Mouse (Mus musculus) intestine, postnatal 0 days (tissue): ENCODE measurements around the gene Nudt8. TPM values are rescaled to one million over a fixed set of nuclear protein-coding genes. Genes with fewer than 3 reads are reported as not detected.
"Not testable (repeated sequence)": the region's sequence is repeated elsewhere in the genome, so short reads cannot be mapped to it uniquely, and the experiment has no call there.

Experiments used
- ATAC-seq: fragments of 200-750 bp; cut with Nextera tagmentation; 2 replicates; pipeline ENCODE4 v1.8.0; 2017; ENCODE audit warnings: mild to moderate bottlenecking, moderate TSS enrichment, moderate library complexity
- H3K27ac ChIP-seq: fragments of 300-500 bp; sonication (generic); 2 replicates; pipeline ENCODE4 v1.5.1; 2014; ENCODE audit warnings: mild to moderate bottlenecking, low read depth, low read length, moderate library complexity
- H3K27me3 ChIP-seq: fragments of 300-500 bp; sonication (generic); replicated peaks from 2 replicates; pipeline ENCODE4 v1.6.1; 2014; ENCODE audit warnings: low read length, mixed read lengths; ENCODE audit not compliant: control insufficient read depth, insufficient read depth
- H3K36me3 ChIP-seq: fragments of 300-500 bp; sonication (generic); 2 replicates; pipeline ENCODE4 v1.6.1; 2014; ENCODE audit warnings: mild to moderate bottlenecking, moderate library complexity; ENCODE audit not compliant: control insufficient read depth, insufficient read depth
- H3K4me1 ChIP-seq: fragments of 300-500 bp; sonication (generic); replicated peaks from 2 replicates; pipeline ENCODE4 v1.6.1; 2014; ENCODE audit warnings: antibody characterized with exemption, low read length, mixed read lengths; ENCODE audit not compliant: control insufficient read depth, insufficient read depth
- H3K4me2 ChIP-seq: fragments of 300-500 bp; sonication (generic); replicated peaks from 2 replicates; pipeline ENCODE4 v1.6.1; 2014; ENCODE audit warnings: low read depth, mild to moderate bottlenecking, moderate library complexity
- H3K4me3 ChIP-seq: fragments of 300-500 bp; sonication (generic); 2 replicates; pipeline ENCODE4 v1.5.1; 2014; ENCODE audit warnings: low read depth, low read length
- H3K9ac ChIP-seq: fragments of 300-500 bp; sonication (generic); 2 replicates; pipeline ENCODE4 v1.6.1; 2014; ENCODE audit warnings: mild to moderate bottlenecking, low read depth, low read length
- H3K9me3 ChIP-seq: fragments of 300-500 bp; sonication (generic); 2 replicates; pipeline ENCODE4 v1.6.1; 2016; ENCODE audit warnings: mixed run types; ENCODE audit not compliant: control insufficient read depth
- CTCF ChIP-seq: sonication (generic); IDR thresholded peaks from 2 replicates; pipeline ENCODE4 v1.5.1; 2016; ENCODE audit warnings: low read depth, mild to moderate bottlenecking, control low read depth, antibody characterized with exemption, moderate library complexity
- WGBS: fragments of 180-500 bp; shearing (Covaris S2); extraction: QIAGEN DNeasy Blood & Tissue Kit; methylation state at CpG from one replicate; pipeline ENCODE4 v1.1.7; 2014; 5-methylcytosine and 5-hydroxymethylcytosine counted together
- polyA plus RNA-seq: library from polyadenylated mRNA; unstranded; fragments of >200 nt; fragmentation: Nextera tagmentation; extraction: Ambion mirVana; gene quantifications from 2 replicates; pipeline ENCODE4 v1.2.1, GENCODE M21; 2015

Nudt8 gene
- polyA plus RNA-seq, 1 experiment from 2014 or later, result 31.7 TPM

GRCm38 (mm10) chr19:3958470-3958869 lies 41.9 kb upstream of the Nudt8 start, which contains the start of gene Aldh3b3:
Gene Aldh3b3 (plus strand): TSS chr19:3958645.
- Histone ChIP-seq H3K4me2 (no peak within 1 kb of the TSS), H3K4me1 (no peaks in the 10 kb centered on the region), H3K27ac (no peak within 1 kb of the TSS), H3K36me3 (no peaks in the 10 kb centered on the region), H3K4me3 (no peak within 1 kb of the TSS), H3K27me3 (no peaks in the 10 kb centered on the region), H3K9ac (no peak within 1 kb of the TSS), H3K9me3 (no peaks in the 10 kb centered on the region)
- TF ChIP-seq CTCF, result no peak
- ATAC-seq, result no peak
- WGBS, result 62% methylated on average over 4 of the region's 4 CpGs

GRCm38 (mm10) chr19:3959030-3959429 lies 41.4 kb upstream of the Nudt8 start:
- no peak for ATAC-seq
- Histone ChIP-seq H3K4me1 (no peaks in the 10 kb centered on the region), H3K27me3 (no peaks in the 10 kb centered on the region), H3K9ac (no peak overlapping the region), H3K9me3 (no peaks in the 10 kb centered on the region), H3K27ac (no peak overlapping the region), H3K36me3 (no peaks in the 10 kb centered on the region), H3K4me3 (no peak overlapping the region), H3K4me2 (no peak overlapping the region)
- TF ChIP-seq CTCF, result no peak

- Histone ChIP-seq H3K4me2 (no peak overlapping the region), H3K4me1 (no peaks in the 10 kb centered on the region), H3K36me3 (no peaks in the 10 kb centered on the region), H3K9ac (no peak overlapping the region), H3K9me3 (no peaks in the 10 kb centered on the region), H3K4me3 (no peak overlapping the region), H3K27me3 (no peaks in the 10 kb centered on the region), H3K27ac (no peak overlapping the region)
- TF ChIP-seq CTCF, result no peak
- 80% methylated on average over 5 of the region's 5 CpGs for WGBS
- no peak for ATAC-seq
Measured at GRCm38 (mm10) chr19:3960211-3960610, 40.2 kb upstream of the Nudt8 start.

GRCm38 (mm10) chr19:3961805-3962204 lies 38.6 kb upstream of the Nudt8 start:
- H3K4me2 ChIP-seq, H3K9ac ChIP-seq, H3K4me3 ChIP-seq, H3K4me1 ChIP-seq, H3K27ac ChIP-seq, H3K27me3 ChIP-seq, H3K36me3 ChIP-seq, H3K9me3 ChIP-seq, ATAC-seq: not testable (repeated sequence)
- WGBS, result 95% methylated on average over 6 of the region's 6 CpGs

- H3K27me3 ChIP-seq, result no peaks in the 10 kb centered on the region
- no peak overlapping the region for H3K27ac ChIP-seq
- TF ChIP-seq CTCF, result peak; percentile 54
- H3K36me3 ChIP-seq, result no peaks in the 10 kb centered on the region
- H3K4me1 ChIP-seq, result no peaks in the 10 kb centered on the region
- no peak overlapping the region for H3K4me2 ChIP-seq
- no peak overlapping the region for H3K4me3 ChIP-seq
- no peaks in the 10 kb centered on the region for H3K9me3 ChIP-seq
- whole genome bisulfite sequencing, result 4% methylated on average over 2 of the region's 2 CpGs
- no peak overlapping the region for H3K9ac ChIP-seq
- ATAC-seq, result no peak
Measured at GRCm38 (mm10) chr19:3962469-3962868, 37.9 kb upstream of the Nudt8 start.

GRCm38 (mm10) chr19:3964030-3964429 lies 36.4 kb upstream of the Nudt8 start:
- Histone ChIP-seq H3K27me3 (no peaks in the 10 kb centered on the region), H3K36me3 (no peaks in the 10 kb centered on the region), H3K9ac (no peak overlapping the region), H3K4me1 (no peaks in the 10 kb centered on the region), H3K27ac (no peak overlapping the region), H3K4me2 (no peak overlapping the region), H3K4me3 (no peak overlapping the region), H3K9me3 (no peaks in the 10 kb centered on the region)
- 0 out of 2 replicates have a peak, but pooled peaks have one; percentile 25 for TF ChIP-seq CTCF
- no peak for ATAC-seq
- WGBS, result 70% methylated on average over 4 of the region's 4 CpGs
